Mouse (Mus musculus) spleen, postnatal 0 days (tissue): Measurements from ENCODE around the gene AY761184. TPM values are rescaled to one million over a fixed set of nuclear protein-coding genes. Genes with fewer than 3 reads are reported as not detected.

ENCODE experiments used
- polyA plus RNA-seq: library from polyadenylated mRNA; unstranded; fragments of >200 nt; fragmentation: Nextera tagmentation; extraction: Ambion mirVana; gene quantifications from 2 replicates; pipeline ENCODE4 v1.2.1, GENCODE M21; 2015

Gene AY761184
- not detected in 2 replicates for polyA plus RNA-seq

DNA sequence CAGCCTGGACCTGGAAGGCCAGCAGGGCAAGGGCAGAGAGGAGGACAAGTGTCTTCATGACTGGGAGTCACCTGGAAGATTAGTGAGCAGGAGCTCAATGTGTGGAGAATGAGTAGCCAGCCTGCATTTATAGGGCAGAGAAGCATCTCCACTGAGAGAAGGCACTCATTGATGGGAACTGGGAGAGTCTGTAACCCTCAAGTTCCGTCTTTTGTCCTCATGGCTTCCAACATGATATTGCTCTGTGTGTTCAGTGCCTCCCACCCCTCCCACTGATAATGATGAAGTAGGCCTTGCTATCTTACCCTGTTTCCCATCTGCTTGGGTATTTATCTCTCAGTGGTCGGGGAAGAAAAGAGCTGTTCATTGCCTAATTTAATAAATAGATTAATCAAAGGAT lies at the start of gene AY761184:
TSS of gene AY761184 (minus strand) at position 101 of the 400 bp plus-strand sequence.

DNA sequence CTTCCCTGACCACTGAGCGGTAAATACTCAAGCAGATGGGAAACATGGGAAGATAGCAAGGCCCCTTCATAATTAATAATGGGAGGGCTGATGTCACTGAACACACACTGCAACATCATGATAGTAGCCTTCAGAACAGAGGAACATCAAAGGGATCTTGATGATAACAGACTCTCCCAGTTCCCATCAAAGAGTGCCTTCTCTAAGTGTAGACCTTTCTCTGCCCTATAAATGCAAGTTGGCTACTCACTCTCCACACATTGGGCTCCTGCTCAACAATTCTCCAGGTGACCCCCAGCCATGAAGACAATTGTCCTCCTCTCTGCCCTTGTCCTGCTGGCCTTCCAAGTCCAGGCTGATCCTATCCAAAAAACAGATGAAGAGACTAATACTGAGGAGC lies 37.9 kb downstream of the AY761184 start, which contains the start of gene Defa34:
TSS of gene Defa34 (plus strand) at position 301 of the 400 bp plus-strand sequence.

DNA sequence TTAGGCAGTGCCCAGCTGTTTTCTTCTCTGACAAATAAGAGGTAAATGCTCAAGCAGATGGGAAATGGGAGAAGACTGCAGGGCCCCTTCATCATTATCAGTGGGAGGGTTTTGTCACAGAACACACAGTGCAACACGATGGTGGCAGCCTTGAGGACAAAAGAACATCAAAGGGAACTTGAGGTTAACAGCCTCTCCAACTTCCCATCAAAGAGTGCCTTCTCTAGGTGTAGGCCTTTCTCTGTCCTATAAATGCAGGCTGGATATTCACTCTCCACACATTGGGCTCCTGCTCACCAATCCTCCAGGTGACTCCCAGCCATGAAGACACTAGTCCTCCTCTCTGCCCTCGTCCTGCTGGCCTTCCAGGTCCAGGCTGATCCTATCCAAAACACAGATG lies 48.0 kb downstream of the AY761184 start, which contains the start of gene Defa17:
TSS of gene Defa17 (plus strand) at position 301 of the 400 bp plus-strand sequence.

Other genes starting within 250 kb of the AY761184 start
- gene Gm7849, start 247.1 kb downstream of the AY761184 start, polyA plus RNA-seq = not detected in 2 replicates
- gene Defa20, start 194.4 kb downstream of the AY761184 start, polyA plus RNA-seq = not detected in 2 replicates
- not detected in 2 replicates for gene Defa32, start 174.6 kb downstream of the AY761184 start, polyA plus RNA-seq
- gene Defa37, start 138.3 kb downstream of the AY761184 start, polyA plus RNA-seq = not detected in 2 replicates
- gene Defa28, start 120.6 kb downstream of the AY761184 start, polyA plus RNA-seq = not detected in 2 replicates
- not detected in 2 replicates for gene Gm7861, start 109.1 kb downstream of the AY761184 start, polyA plus RNA-seq
- gene Defa26, start 85.5 kb downstream of the AY761184 start, polyA plus RNA-seq = not detected in 2 replicates
- gene Defa17, start 47.9 kb downstream of the AY761184 start, polyA plus RNA-seq = not detected in 2 replicates
- not detected in 2 replicates for gene Defa34, start 37.8 kb downstream of the AY761184 start, polyA plus RNA-seq
- not detected in 2 replicates for gene Defa24, start 30.8 kb upstream of the AY761184 start, polyA plus RNA-seq
- not detected in 2 replicates for gene Defb50, start 119.9 kb upstream of the AY761184 start, polyA plus RNA-seq
- gene Defb2, start 136.3 kb upstream of the AY761184 start, polyA plus RNA-seq = not detected in 2 replicates
- gene Defb10, start 155.3 kb upstream of the AY761184 start, polyA plus RNA-seq = not detected in 2 replicates
- gene Defb9, start 181.8 kb upstream of the AY761184 start, polyA plus RNA-seq = not detected in 2 replicates
- gene Defb11, start 202.8 kb upstream of the AY761184 start, polyA plus RNA-seq = not detected in 2 replicates
- gene Defb15, start 229.1 kb upstream of the AY761184 start, polyA plus RNA-seq = not detected in 2 replicates
- not detected in 2 replicates for gene Defb35, start 234.7 kb upstream of the AY761184 start, polyA plus RNA-seq
- not detected in 2 replicates for gene Defb13, start 243.1 kb upstream of the AY761184 start, polyA plus RNA-seq